8 mouse cellular contexts compared by ENCODE assay signal in genomic region chr12:85142803-85143202, GRCm38 (mm10). TPM values are rescaled to one million over a fixed set of nuclear protein-coding genes. Genes with fewer than 3 reads are reported as not detected.
DNase-seq lines count a peak whose midpoint lies in the region; ATAC-seq lines count a peak whose summit lies in the region.

No protein-coding gene starts in this region.

- WGBS in embryonic facial prominence, embryonic 15.5 days = 12% methylated on average over 4 of the region's 4 CpGs

- peak; percentile 69 to 78 for DNase-seq in CD8-positive naive resting alpha-beta T cell, adult 2 months (ENCODE audit: low read depth in 2 of 2, low spot score in 2 of 2)
- DNase-seq in adrenal gland, postnatal 25 days = peak; percentile 79
- peak; percentile 87 to 95 for DNase-seq in heart, postnatal 14 days
- peak; percentile 87 to 88 for DNase-seq in layer of hippocampus, postnatal 10 days (ENCODE audit: low spot score in 2 of 2)
- peak; percentile 85 for DNase-seq in lung, postnatal 25 days (ENCODE audit: low spot score)
- DNase-seq in retina, adult 2 months (ENCODE audit: low read depth, low spot score) = peak; percentile 45
- peak; percentile 91 for DNase-seq in thymus, postnatal 4 days

- no peaks in the 10 kb centered on the region for H3K9me3 ChIP-seq in embryonic facial prominence, embryonic 15.5 days (replicated peaks)

- 0 out of 2 replicates have a peak, but pooled peaks have one; percentile 55 for ATAC-seq in embryonic facial prominence, embryonic 15.5 days (ENCODE audit: insufficient number of reproducible peaks, low FRiP score, low TSS enrichment, low read depth)

- intact Hi-C loops in heart, postnatal 14 days (cut with DNase I) = loop anchor here (1.0 to 5.0 kb wide), 3 partner anchors 26 to 162 kb away; partner anchors contain the start of genes Acyp1 and Zc2hc1c

- H3K4me2 ChIP-seq in embryonic facial prominence, embryonic 15.5 days (replicated peaks) = no peak overlapping the region

- H3K36me3 ChIP-seq in embryonic facial prominence, embryonic 15.5 days = no peaks in the 10 kb centered on the region

- peaks cover 5% of the 10 kb centered on the region for H3K27me3 ChIP-seq in embryonic facial prominence, embryonic 15.5 days

- H3K4me3 ChIP-seq in embryonic facial prominence, embryonic 15.5 days (replicated peaks) = no peak overlapping the region

- no peak overlapping the region for H3K27ac ChIP-seq in embryonic facial prominence, embryonic 15.5 days (replicated peaks)

- H3K9ac ChIP-seq in embryonic facial prominence, embryonic 15.5 days = no peak overlapping the region

- H3K4me1 ChIP-seq in embryonic facial prominence, embryonic 15.5 days = peaks cover 22% of the 10 kb centered on the region

RNA-seq across cellular contexts. Expression of gene Rps6kl1, which starts 8.3 kb away (rescaled TPM):
- total RNA-seq in adrenal gland, postnatal 25 days (2021) = 1.0 and 1.1 TPM in 2 replicates
- 0.69 and 1.1 TPM in 2 replicates for polyA plus RNA-seq in embryonic facial prominence, embryonic 15.5 days (2015; fragmentation: Nextera tagmentation; extraction: Ambion mirVana)
- total RNA-seq in heart, postnatal 14 days (2021) = 1 to 10 TPM; 4.3 to 4.8 TPM
- total RNA-seq in layer of hippocampus, postnatal 10 days (2021) = 10 to 100 TPM; 41.5 to 48.4 TPM

RNA-seq across cellular contexts. Expression of gene Dlst, which starts 32.2 kb away (rescaled TPM):
- 288 and 302 TPM in 2 replicates for total RNA-seq in adrenal gland, postnatal 25 days (2021)
- 105 and 106 TPM in 2 replicates for polyA plus RNA-seq in embryonic facial prominence, embryonic 15.5 days (2015; fragmentation: Nextera tagmentation; extraction: Ambion mirVana)
- total RNA-seq in heart, postnatal 14 days (2021) = 100 to 1,000 TPM; 713 to 718 TPM
- total RNA-seq in layer of hippocampus, postnatal 10 days (2021) = 100 to 1,000 TPM; 162 to 167 TPM

RNA-seq across cellular contexts. Expression of gene Prox2, which starts 32.2 kb away (rescaled TPM):
- total RNA-seq in adrenal gland, postnatal 25 days (2021) = 3.1 and 6.2 TPM in 2 replicates
- 3.1 and 4.0 TPM in 2 replicates for polyA plus RNA-seq in embryonic facial prominence, embryonic 15.5 days (2015; fragmentation: Nextera tagmentation; extraction: Ambion mirVana)
- total RNA-seq in heart, postnatal 14 days (2021) = 1 to 10 TPM; 1.1 to 2.7 TPM
- 1 to 10 TPM; 1.1 to 1.4 TPM for total RNA-seq in layer of hippocampus, postnatal 10 days (2021)

RNA-seq across cellular contexts. Expression of gene Pgf, which starts 34.8 kb away (rescaled TPM):
- total RNA-seq in adrenal gland, postnatal 25 days (2021) = 1.4 and 1.8 TPM in 2 replicates
- polyA plus RNA-seq in embryonic facial prominence, embryonic 15.5 days (2015; fragmentation: Nextera tagmentation; extraction: Ambion mirVana) = 15.3 and 15.9 TPM in 2 replicates
- total RNA-seq in heart, postnatal 14 days (2021) = 1 to 10 TPM; 3.5 to 4.6 TPM
- 1 to 10 TPM; 5.1 to 6.0 TPM for total RNA-seq in layer of hippocampus, postnatal 10 days (2021)

Comparison
In these comparisons a context has a peak if more than half of its experiments do, and no peak if none do; other contexts are left out.
1. RNA of gene Rps6kl1, which starts 8.3 kb away (total RNA-seq): 41.5 to 48.4 TPM in layer of hippocampus, postnatal 10 days; 4.3 to 4.8 TPM in heart, postnatal 14 days and 1.0 to 1.1 TPM in adrenal gland, postnatal 25 days; every median in the first group is over 4 times any median in the second.
2. Peak in every context shown above with its lines, with median percentiles within 50 percentile points of each other: DNase-seq.